Mouse (Mus musculus) cortical plate, adult 2 months (tissue): ENCODE results near the gene Slbp.

Experiments
- CTCF ChIP-seq: fragments of 200-500 bp; IDR thresholded peaks from 2 replicates; pipeline ENCODE4 v1.5.1; 2011; ENCODE audit warnings: mild to moderate bottlenecking, control low read depth, low read length; ENCODE audit not compliant: insufficient read depth; ENCODE audit errors: extremely low read depth
- POLR2A ChIP-seq: fragments of 200-500 bp; IDR thresholded peaks from 2 replicates; pipeline ENCODE4 v1.6.1; 2011; ENCODE audit warnings: mild to moderate bottlenecking, low read length, control low read depth; ENCODE audit not compliant: insufficient read depth; ENCODE audit errors: extremely low read depth

GRCm38 (mm10) chr5:33622671-33623070 lies 29.7 kb downstream of the Slbp start:
- TF ChIP-seq POLR2A (no peak), CTCF (no peak)
